Mouse (Mus musculus): ENCODE results near the gene Ccdc126. TPM values are rescaled to one million over a fixed set of nuclear protein-coding genes. Genes with fewer than 3 reads are reported as not detected.

Ccdc126 gene
- polyA plus RNA-seq, 1 experiment from 2014 or later = 7.7 TPM

Other genes starting within 250 kb of the Ccdc126 start
- gene Malsu1, start 245.5 kb upstream of the Ccdc126 start, polyA plus RNA-seq (2014; fragmentation: Nextera tagmentation; extraction: Ambion mirVana) = 68.5 and 75.4 TPM in 2 replicates
- 138 and 149 TPM in 2 replicates for gene Igf2bp3, start 104.3 kb upstream of the Ccdc126 start, polyA plus RNA-seq (2014; fragmentation: Nextera tagmentation; extraction: Ambion mirVana)
- 53.3 and 55.5 TPM in 2 replicates for gene Tra2a, start 55.2 kb upstream of the Ccdc126 start, polyA plus RNA-seq (2014; fragmentation: Nextera tagmentation; extraction: Ambion mirVana)
- 6.0 and 7.1 TPM in 2 replicates for gene Fam221a, start 48.5 kb downstream of the Ccdc126 start, polyA plus RNA-seq (2014; fragmentation: Nextera tagmentation; extraction: Ambion mirVana)
- 0.25 and 0.29 TPM in 2 replicates for gene Stk31, start 76.3 kb downstream of the Ccdc126 start, polyA plus RNA-seq (2014; fragmentation: Nextera tagmentation; extraction: Ambion mirVana)